Mouse (Mus musculus) layer of hippocampus, postnatal 10 days (tissue): ENCODE measurements around the gene Loxl4. TPM values are rescaled to one million over a fixed set of nuclear protein-coding genes. Genes with fewer than 3 reads are reported as not detected.
A peak's percentile ranks its signal among the peaks of the same experiment; 100 is the strongest.

Experiments used
- DNase-seq, 2 experiments: peaks; one replicate each; pipeline ENCODE4 v3.0.0; 2021; ENCODE audit warnings: low spot score in 2 of 2
- long read RNA-seq: library from polyadenylated mRNA; stranded (forward); transcript quantifications from one replicate; pipeline ENCODE4 v2.0.0, GENCODE M21; 2023
- total RNA-seq, 2 experiments: library from RNA; stranded (reverse); gene quantifications; 2 replicates each; pipeline ENCODE4 v1.2.3; 2021

Gene Loxl4
- under 1 TPM; 0.18 to 0.22 TPM for total RNA-seq
- long read RNA-seq: 0 reads

- DNase-seq: peak in 1 of 2 experiments; percentile 33
Observed at GRCm38 (mm10) chr19:42612654-42613053, at the start of gene Loxl4. Gene Loxl4 (minus strand): TSS chr19:42612813.

GRCm38 (mm10) chr19:42661430-42662164 is 49.0 kb upstream of the Loxl4 start:
- DNase-seq: no peak

DNA sequence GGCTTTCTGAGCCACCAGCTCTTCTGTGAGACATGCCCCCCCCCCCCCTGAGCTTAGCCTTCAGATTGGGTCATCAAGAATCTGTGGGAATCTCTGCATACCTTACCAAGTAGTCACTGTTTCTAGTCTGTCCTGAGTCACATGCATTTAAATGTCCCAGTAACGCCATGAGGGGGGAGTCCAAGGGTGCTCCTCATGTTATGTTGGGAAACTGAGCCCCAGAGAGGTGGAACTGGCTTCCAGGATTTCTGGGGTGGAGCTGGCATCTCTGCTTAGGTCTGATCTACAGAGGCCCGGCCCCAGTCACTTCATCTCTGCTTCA is 47.6 kb upstream of the Loxl4 start:
- DNase-seq: no peak

GRCm38 (mm10) chr19:42659354-42660243 is 47.0 kb upstream of the Loxl4 start:
- peak; percentile 62 to 65 for DNase-seq

DNA sequence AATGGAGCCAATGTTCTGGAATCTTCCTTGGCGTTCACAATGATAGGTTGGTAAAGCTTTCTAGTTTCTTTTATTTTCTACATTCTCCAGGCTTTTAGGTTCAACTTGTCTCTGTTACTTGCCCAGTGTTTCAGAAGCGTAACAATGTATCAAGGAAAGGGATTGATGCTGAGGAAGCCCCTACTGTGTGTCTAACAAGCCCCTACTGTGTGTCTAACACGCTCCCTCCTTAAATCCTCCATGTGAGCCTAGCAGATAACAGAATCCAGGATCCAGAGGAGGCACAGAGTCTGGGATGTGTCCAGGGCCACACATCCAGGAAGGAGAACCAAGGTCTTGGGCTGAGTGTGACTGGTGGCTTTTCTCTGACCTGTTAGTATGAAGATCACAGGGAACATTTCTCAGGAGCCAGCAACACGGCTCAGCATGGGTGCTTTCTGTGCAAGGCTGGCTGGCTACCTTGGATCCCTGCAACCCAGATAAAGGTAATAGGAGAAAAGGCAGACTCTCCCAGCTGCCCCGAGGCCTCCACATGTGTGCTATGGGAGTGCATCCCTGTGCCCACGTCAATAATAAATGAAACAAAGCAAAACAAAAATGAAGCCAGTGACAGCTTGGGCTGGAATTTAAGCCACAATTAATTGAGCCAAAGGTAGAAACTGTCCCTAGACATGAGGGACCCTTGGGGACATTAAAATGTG is 46.0 kb upstream of the Loxl4 start:
- no peak for DNase-seq

DNA sequence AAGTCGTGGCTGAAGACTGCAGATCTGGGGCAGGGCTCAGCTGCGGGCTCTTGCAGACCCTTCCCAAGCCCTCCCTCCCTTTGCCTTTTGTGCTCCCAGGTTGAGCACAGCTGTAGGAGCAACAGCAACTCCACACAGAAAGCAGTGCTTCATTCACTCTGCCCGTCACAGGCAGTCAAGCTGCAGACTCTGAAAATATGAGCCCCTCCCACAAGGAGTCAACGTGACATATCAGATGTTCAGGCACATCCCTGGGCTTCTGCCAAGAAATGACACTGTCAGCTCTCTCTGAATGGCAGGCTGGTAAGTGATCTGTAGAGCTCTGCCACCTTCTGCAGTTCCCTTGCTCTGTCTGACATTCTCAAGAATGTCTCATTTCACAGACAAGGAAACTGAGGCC is 45.2 kb upstream of the Loxl4 start:
- DNase-seq: peak in 1 of 2 experiments; percentile 62

- DNase-seq: no peak
Observed at GRCm38 (mm10) chr19:42657306-42657705, 44.7 kb upstream of the Loxl4 start.

GRCm38 (mm10) chr19:42655006-42655405 is 42.4 kb upstream of the Loxl4 start:
- peak; percentile 74 to 77 for DNase-seq

DNA sequence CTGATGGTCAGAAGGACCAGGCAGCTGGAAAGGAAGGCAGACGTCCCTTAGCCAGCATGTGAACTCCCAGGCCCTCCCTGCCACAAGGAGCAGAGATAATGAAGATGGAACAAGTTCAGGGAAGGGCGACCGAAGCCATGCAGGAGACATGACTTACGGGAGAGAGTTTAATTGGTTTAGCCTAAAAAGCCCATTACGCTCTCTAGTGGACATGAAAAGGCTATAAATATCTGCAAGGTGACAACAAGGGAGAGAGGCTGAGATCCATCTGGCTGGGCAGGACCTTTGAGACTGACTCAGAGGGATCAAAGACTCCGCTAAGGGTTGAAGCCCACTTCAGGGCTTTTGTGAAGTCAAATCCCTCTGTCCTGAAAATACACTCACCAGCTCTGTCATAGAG is 40.5 kb upstream of the Loxl4 start:
- DNase-seq: no peak

DNA sequence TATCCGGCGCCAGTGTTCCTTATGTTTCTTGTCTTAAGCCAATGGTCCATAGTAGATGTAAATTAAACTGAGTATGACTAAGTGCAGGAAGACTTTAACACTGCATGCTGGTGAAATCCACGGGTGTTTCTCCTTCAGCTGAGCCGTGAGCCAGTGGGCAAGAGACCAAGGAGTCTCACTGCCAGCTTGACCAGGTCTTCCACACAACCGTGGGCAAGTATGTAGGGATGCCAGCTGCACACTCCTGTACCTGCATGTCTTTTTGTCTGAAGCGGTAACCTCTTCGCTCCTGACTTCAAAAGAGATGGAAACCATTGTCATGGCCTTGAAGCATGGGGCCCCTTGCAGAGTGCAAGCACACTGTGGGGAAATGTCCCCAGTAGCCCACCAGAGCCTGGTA is 39.8 kb upstream of the Loxl4 start:
- DNase-seq: no peak

DNA sequence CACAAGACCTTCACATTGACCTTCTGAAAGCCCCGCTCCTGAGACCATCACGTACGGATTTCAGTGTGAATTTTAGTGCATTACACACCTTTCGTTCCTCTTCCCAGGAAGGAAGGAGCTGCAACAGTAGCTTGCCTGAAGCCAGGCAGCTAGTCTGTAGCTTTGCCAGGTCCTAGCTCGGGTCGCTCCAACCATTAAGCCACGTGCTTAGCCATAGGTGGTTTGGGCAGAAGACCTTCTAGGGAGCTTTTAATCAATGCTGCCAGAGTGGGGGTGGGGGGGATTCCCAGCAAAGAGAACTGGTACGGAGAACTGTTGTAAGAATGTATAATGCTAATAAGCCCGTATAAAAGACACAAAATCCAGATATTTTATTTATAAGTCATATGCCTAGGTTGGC is 27.6 kb upstream of the Loxl4 start:
- no peak for DNase-seq

DNA sequence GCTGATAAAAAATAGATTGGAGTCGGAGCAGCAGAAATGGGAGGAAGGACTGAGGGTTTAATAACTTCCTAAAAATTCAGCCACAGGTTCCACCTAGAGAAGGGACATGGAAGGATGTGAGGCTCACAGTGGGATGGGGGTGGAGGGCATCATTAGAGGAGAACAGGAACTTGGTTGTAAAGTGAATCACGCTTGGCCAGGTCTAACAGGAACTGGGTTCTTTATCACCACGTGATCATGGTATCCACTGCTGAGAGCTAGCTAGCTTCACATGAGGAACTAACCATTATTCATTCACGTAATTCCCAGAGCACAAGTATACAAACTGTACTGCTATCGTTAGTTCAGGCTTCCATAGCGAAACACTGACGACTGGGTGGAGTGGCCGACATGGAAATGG is 26.9 kb upstream of the Loxl4 start:
- DNase-seq: no peak

GRCm38 (mm10) chr19:42638604-42639481 is 26.2 kb upstream of the Loxl4 start:
- DNase-seq: no peak

DNA sequence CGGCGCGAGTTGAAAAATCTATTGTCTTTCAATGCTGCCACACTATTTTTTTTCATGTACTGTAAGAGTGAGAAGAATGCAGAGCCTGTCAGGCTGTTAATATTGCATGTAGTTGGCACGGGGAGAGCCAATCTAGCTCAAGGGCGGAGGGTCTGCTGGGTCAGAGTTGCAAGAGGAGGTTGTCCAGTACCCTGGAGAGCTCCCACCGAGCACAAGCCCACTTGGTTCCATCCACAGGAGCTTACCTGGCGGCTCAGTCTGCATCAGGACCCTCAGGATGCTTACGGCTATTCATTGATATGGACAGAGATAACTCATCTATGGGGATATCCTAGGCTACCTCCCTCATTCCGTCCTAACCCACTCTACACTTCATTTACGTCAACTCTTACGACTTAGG is 24.0 kb upstream of the Loxl4 start:
- no peak for DNase-seq

DNA sequence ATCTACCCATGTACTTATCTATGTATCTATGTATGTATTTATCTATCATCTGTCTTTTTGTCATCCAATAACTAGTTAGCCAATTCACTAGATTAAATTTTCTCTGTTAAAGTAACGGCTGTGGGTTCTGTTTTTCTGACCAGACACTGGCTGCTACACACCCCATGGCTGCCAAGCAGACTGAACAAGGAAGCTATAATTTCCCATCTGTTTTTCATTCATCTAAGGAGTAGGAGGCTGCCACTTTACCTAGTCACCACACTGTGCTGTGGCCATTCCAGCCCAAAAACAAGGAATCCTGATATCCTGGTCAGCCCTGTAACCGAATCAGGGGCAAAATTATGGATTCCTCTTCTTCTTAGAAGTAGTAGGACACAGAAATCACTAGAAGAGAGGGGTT is 21.0 kb upstream of the Loxl4 start:
- no peak for DNase-seq

GRCm38 (mm10) chr19:42632301-42632700 is 19.7 kb upstream of the Loxl4 start:
- no peak for DNase-seq

- DNase-seq: no peak
Observed at GRCm38 (mm10) chr19:42631541-42631961, 18.9 kb upstream of the Loxl4 start.

GRCm38 (mm10) chr19:42628068-42628467 is 15.5 kb upstream of the Loxl4 start:
- no peak for DNase-seq

DNA sequence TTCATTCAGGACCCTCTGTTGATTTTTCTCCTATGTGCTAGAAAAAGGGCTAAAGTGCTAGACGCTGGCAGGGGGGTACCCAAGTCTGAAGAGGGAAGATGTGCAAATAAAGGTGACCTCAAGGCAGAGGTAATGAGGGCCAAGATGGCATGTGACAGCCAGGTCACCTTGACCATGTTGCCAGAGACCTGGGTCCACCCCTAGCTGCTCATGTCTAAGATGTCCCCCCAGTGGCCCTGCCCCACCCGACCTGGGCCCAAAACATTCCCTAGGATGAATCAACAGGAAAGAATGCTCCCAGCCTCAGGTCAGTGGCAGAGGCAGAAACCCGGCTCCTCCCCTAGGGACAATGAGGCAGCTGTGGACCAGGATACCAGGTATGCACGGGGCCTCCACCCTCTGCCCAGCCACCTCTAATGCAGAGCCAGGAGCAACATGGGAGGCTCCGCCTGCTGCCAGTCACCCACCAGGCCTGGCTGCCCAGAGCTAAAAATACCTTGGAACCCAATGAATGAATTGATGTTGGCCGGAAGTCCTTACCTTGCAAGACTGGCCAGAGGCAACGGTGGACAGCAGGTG is 1.1 kb upstream of the Loxl4 start:
- DNase-seq: no peak

GRCm38 (mm10) chr19:42613116-42613515 is 503 bp upstream of the Loxl4 start:
- DNase-seq: no peak

DNA sequence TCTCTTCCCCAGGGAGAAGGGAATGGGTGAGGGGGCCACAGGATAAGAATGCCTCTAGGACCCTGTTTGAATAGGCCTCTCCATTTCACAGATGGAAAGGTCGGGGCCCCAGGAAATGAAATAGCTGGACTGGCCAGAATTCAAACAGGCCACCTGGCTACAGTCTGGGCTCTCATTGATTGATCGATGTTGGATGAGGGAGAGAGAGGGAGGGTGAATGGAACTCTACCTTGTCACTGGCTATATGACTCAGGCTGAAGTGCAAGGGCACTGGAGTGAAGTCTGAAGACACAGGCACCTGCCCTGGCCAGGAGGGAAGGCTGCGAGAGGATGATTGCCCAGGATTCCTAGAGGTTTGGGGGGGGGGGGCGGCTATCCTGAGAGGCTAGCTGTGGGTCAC is 867 bp downstream of the Loxl4 start:
- DNase-seq: no peak
